Mouse (Mus musculus): ENCODE data around the gene Zscan2. TPM values are rescaled to one million over a fixed set of nuclear protein-coding genes. Genes with fewer than 3 reads are reported as not detected.

Zscan2 gene
- total and polyA plus RNA-seq, 3 experiments: 0.82 to 3.7 (median 1.7) TPM

DNA sequence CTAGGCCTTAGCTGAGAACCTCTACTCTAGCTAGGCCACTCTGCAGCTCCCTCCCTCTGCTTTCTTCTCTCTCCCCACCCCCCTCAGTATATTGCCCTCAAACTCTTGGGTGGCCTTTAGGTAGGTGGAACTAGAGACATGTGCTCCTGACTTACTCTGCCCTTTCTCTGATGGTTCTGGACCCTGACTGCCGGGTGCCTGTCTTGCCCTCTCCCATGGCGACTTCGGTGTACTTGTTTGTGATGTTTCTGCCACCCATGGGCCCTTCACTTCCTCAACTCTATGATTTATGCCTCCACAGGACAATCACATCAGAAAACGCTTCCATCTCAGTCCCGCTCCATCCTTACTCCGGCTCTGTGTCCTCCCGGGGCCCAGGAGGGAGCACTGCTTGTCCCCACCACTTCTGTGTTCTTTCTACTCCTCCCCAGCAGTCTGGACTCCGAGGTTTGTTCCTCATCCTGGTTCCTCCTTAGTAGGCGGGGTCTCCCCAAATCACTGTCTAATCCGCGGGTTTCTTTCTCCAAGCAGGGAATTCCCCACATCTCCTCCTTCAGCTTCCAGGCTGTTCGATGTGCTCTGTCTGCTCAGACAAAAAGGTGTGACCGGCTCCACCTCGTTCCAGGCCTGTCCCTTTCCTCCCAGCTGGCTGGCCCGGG lies 15.0 kb upstream of the Zscan2 start:
- H3K9ac ChIP-seq (ENCODE audit: insufficient read depth, low read depth): peak overlapping the region; percentile 66
- TF ChIP-seq NELFE (IDR thresholded peaks at IDR 0.05; ENCODE audit: low read depth, low read length) (peak; percentile 36), EP300 (IDR thresholded peaks at IDR 0.05; ENCODE audit: low read length) (no peak), POLR2A (IDR thresholded peaks at IDR 0.05; ENCODE audit: low read depth, low read length) (peak; percentile 74), ELF1 (IDR thresholded peaks at IDR 0.05; ENCODE audit: low read depth, low read length) (peak; percentile 51; the same call in 1 of the 2 replicates), SIN3A (IDR thresholded peaks at IDR 0.05; ENCODE audit: low read length) (peak; percentile 12; the same call in 1 of the 2 replicates)
- no peaks in the 10 kb centered on the region for H3K9me3 ChIP-seq (replicated peaks; ENCODE audit: low read length)
- peak overlapping the region; percentile 50 to 72 (median 65) for H3K4me3 ChIP-seq (replicated peaks in 1 of 3; ENCODE audit: low read depth in 2 of 3, low read length in 2 of 3, poor library complexity in 1 of 3)
- peak overlapping the region; percentile 63 for H3K27ac ChIP-seq (ENCODE audit: insufficient read depth, low read depth)
- H3K4me2 ChIP-seq (ENCODE audit: insufficient read depth, low read depth, poor library complexity, severe bottlenecking): peak overlapping the region; percentile 72
- H3K36me3 ChIP-seq (replicated peaks in 1 of 2; ENCODE audit: control insufficient read depth in 1 of 2, insufficient read depth in 1 of 2, low read length in 1 of 2): peaks cover 3 to 12% of the 10 kb centered on the region in 2 experiments
- in situ Hi-C loops (cut with MboI; ENCODE audit: low pct_ligation_motif_present, low pct_unique_long_range_greater_than_20kb, low sequenced_read_pairs): loop anchor here (5.0 to 25.0 kb wide), 2 partner anchors 108 to 458 kb away; partner anchors contain the start of gene Fes
- H3K27me3 ChIP-seq (replicated peaks): no peaks in the 10 kb centered on the region
- dilution Hi-C loops (cut with MboI; ENCODE audit: extremely low pct_ligation_motif_present, extremely low pct_unique_long_range_greater_than_20kb, low sequenced_read_pairs): no loop called here
- peaks cover 8 to 30% of the 10 kb centered on the region in 2 experiments; a peak in 3 of 4 replicates for H3K4me1 ChIP-seq (ENCODE audit: control insufficient read depth in 1 of 2, insufficient read depth in 2 of 2)
- H3K79me2 ChIP-seq (replicated peaks; ENCODE audit: control insufficient read depth, extremely low read depth, insufficient read depth, poor library complexity, severe bottlenecking): no peaks in the 10 kb centered on the region
- peak; percentile 90 for DNase-seq (ENCODE audit: extremely low read depth)

DNA sequence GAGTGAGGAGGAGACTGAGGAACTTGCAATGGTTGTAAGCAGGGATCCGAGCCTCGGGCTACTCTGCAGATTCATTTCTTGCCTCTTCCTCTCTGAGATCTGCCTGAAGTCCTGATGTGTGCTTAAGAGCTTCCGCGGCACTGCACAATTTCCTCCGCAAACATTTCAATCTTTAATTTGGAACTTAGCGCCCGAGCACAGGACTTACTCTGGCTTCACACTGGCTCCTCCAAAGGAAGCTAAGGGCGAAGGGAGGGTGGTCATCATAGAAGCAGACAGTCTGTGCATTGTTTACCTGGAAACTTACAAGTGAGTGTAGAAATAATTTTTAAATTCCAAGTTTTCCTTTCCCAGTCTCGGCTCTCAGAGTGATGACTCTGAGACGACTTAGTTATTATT lies 14.4 kb upstream of the Zscan2 start:
- TF ChIP-seq MAZ (IDR thresholded peaks at IDR 0.05; ENCODE audit: low read depth, low read length): no peak
- TF ChIP-seq TCF12 (IDR thresholded peaks at IDR 0.05; ENCODE audit: low read depth, low read length): peak; percentile 40; the same call in 1 of the 2 replicates
- no peak for TF ChIP-seq MAX (IDR thresholded peaks at IDR 0.05; ENCODE audit: low read length)
- TF ChIP-seq JUN (IDR thresholded peaks at IDR 0.05; ENCODE audit: insufficient read depth, low read depth, low read length): no peak
- no peak; the same call in 1 of the 2 replicates for TF ChIP-seq POLR2AphosphoS2 (IDR thresholded peaks at IDR 0.05; ENCODE audit: low read depth, low read length)
- no peak for TF ChIP-seq KAT2A (IDR thresholded peaks at IDR 0.05; ENCODE audit: insufficient replicate concordance, low read length)
- no peak for TF ChIP-seq RAD21 (IDR thresholded peaks at IDR 0.05; ENCODE audit: low read depth, low read length)
- peak; percentile 62; the same call in 1 of the 2 replicates for TF ChIP-seq MXI1 (IDR thresholded peaks at IDR 0.05; ENCODE audit: low read depth, low read length)
- no peak for TF ChIP-seq JUND (conservative IDR thresholded peaks at IDR 0.05; ENCODE audit: low read depth, low read length)
- TF ChIP-seq GABPA (IDR thresholded peaks at IDR 0.05; ENCODE audit: insufficient replicate concordance, low read depth, low read length): no peak
- 0 out of 2 replicates have a peak, but pooled peaks have one; percentile 84 for TF ChIP-seq CHD1 (IDR thresholded peaks at IDR 0.05; ENCODE audit: low read depth, low read length)
- no peak for TF ChIP-seq TBP (conservative IDR thresholded peaks at IDR 0.05; ENCODE audit: low read depth, low read length)
- TF ChIP-seq PAX5 (IDR thresholded peaks at IDR 0.05; ENCODE audit: low read length): no peak
- no peak for TF ChIP-seq NELFE (IDR thresholded peaks at IDR 0.05; ENCODE audit: low read depth, low read length)
- TF ChIP-seq ZC3H11A (IDR thresholded peaks at IDR 0.05; ENCODE audit: low read depth, low read length): no peak
- TF ChIP-seq CTCF (conservative IDR thresholded peaks at IDR 0.05 in 1 of 2, IDR thresholded peaks at IDR 0.05 in 1 of 2; ENCODE audit: low read depth in 2 of 2, low read length in 2 of 2): no peak
- TF ChIP-seq IRF4 (IDR thresholded peaks at IDR 0.05; ENCODE audit: low read depth, low read length): no peak
- no peak for TF ChIP-seq ELF1 (IDR thresholded peaks at IDR 0.05; ENCODE audit: low read depth, low read length)
- H3K36me3 ChIP-seq (replicated peaks in 1 of 2; ENCODE audit: control insufficient read depth in 1 of 2, insufficient read depth in 1 of 2, low read length in 1 of 2): peaks cover 3 to 12% of the 10 kb centered on the region in 2 experiments
- no peak for DNase-seq (ENCODE audit: extremely low read depth)
- H3K27me3 ChIP-seq (replicated peaks): no peaks in the 10 kb centered on the region
- H3K27ac ChIP-seq (ENCODE audit: insufficient read depth, low read depth): peak overlapping the region; percentile 63
- H3K9ac ChIP-seq (ENCODE audit: insufficient read depth, low read depth): peak overlapping the region; percentile 62
- dilution Hi-C loops (cut with MboI; ENCODE audit: extremely low pct_ligation_motif_present, extremely low pct_unique_long_range_greater_than_20kb, low sequenced_read_pairs): no loop called here
- no peaks in the 10 kb centered on the region for H3K9me3 ChIP-seq (replicated peaks; ENCODE audit: low read length)
- in situ Hi-C loops (cut with MboI; ENCODE audit: low pct_ligation_motif_present, low pct_unique_long_range_greater_than_20kb, low sequenced_read_pairs): loop anchor here (5.0 to 25.0 kb wide), 2 partner anchors 109 to 459 kb away; partner anchors contain the start of gene Fes
- peak overlapping the region; percentile 50 to 72 (median 65) for H3K4me3 ChIP-seq (replicated peaks in 1 of 3; ENCODE audit: low read depth in 2 of 3, low read length in 2 of 3, poor library complexity in 1 of 3)
- H3K4me1 ChIP-seq (ENCODE audit: control insufficient read depth in 1 of 2, insufficient read depth in 2 of 2): peaks cover 4 to 24% of the 10 kb centered on the region in 2 experiments; a peak in 2 of 4 replicates
- peak overlapping the region; percentile 72 for H3K4me2 ChIP-seq (ENCODE audit: insufficient read depth, low read depth, poor library complexity, severe bottlenecking)
- H3K79me2 ChIP-seq (replicated peaks; ENCODE audit: control insufficient read depth, extremely low read depth, insufficient read depth, poor library complexity, severe bottlenecking): no peaks in the 10 kb centered on the region

All from CH12.LX (cell line).